Mouse (Mus musculus): Measurements from ENCODE around the gene Brd3.

The Brd3 gene

GRCm38 (mm10) chr2:27423596-27423995 lies 83.9 kb downstream of the Brd3 start:
- TF ChIP-seq CTCF (conservative IDR thresholded peaks at IDR 0.05; ENCODE audit: low read length) (no peak), NANOG (IDR thresholded peaks at IDR 0.05; ENCODE audit: borderline replicate concordance, low read length) (no peak), POU5F1 (IDR thresholded peaks at IDR 0.05; ENCODE audit: borderline replicate concordance, low read length) (no peak)
- Histone ChIP-seq H3K36me3 (ENCODE audit: insufficient read depth, low read length) (0 out of 2 replicates have a peak, but pooled peaks cover 10% of the 10 kb centered on the region), H3K27me3 (ENCODE audit: insufficient read depth, low read length) (peaks cover 29% of the 10 kb centered on the region), H3K4me1 (replicated peaks; ENCODE audit: low read depth, low read length) (peaks cover 63% of the 10 kb centered on the region), H3K9me3 (ENCODE audit: low read length) (no peaks in the 10 kb centered on the region), H3K4me3 (replicated peaks; ENCODE audit: low read length) (no peak overlapping the region)

DNA sequence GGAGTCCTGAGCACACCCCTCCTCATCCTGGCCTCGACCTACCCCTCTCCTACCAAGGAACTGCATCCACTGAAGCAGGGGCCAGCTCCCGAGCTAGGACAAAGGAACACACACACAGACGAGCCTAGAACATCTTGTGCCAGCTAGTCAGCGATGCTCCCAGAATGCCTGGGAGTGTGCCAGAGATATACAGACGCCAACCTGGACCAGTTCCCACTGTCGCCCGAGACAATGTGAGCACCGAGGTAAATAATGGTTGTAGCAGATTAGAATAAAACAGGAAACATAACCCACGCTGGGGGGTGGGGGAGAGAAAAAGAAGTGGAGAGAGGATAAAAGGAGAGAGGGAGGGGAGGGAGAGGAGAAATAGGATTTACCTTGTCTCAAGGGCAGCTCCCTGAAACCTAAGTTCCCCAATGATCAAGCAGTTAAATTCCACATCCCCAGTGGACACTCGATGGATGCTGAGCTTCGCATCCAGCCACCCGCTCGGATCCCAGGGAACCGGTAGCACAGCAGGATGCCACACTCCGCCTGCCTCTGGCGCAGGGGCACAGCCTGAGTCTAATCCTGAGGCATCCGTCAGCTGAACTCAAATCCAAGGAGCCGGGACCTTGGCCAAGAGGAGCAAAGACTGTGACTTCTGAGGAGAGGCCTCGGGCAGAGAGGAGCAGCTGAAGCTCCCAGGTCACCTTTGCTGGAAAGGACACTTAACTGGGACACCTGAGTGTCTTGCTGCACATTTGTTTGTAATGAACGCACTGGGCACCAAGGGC lies 86.0 kb downstream of the Brd3 start:
- Histone ChIP-seq H3K36me3 (ENCODE audit: insufficient read depth, low read length) (peaks cover 10% of the 10 kb centered on the region; the same call in 1 of the 2 replicates), H3K4me1 (replicated peaks; ENCODE audit: low read depth, low read length) (peaks cover 73% of the 10 kb centered on the region), H3K4me3 (replicated peaks; ENCODE audit: low read length) (no peak overlapping the region), H3K9me3 (ENCODE audit: low read length) (no peaks in the 10 kb centered on the region), H3K27me3 (ENCODE audit: insufficient read depth, low read length) (peaks cover 26% of the 10 kb centered on the region)
- TF ChIP-seq POU5F1 (IDR thresholded peaks at IDR 0.05; ENCODE audit: borderline replicate concordance, low read length) (no peak), NANOG (IDR thresholded peaks at IDR 0.05; ENCODE audit: borderline replicate concordance, low read length) (no peak), CTCF (conservative IDR thresholded peaks at IDR 0.05; ENCODE audit: low read length) (no peak)

- peaks cover 83% of the 10 kb centered on the region for H3K4me1 ChIP-seq (replicated peaks; ENCODE audit: low read depth, low read length)
- H3K4me3 ChIP-seq (replicated peaks; ENCODE audit: low read length): no peak overlapping the region
- H3K9me3 ChIP-seq (ENCODE audit: low read length): no peaks in the 10 kb centered on the region
- peaks cover 13% of the 10 kb centered on the region for H3K36me3 ChIP-seq (ENCODE audit: insufficient read depth, low read length)
- H3K27me3 ChIP-seq (ENCODE audit: insufficient read depth, low read length): peaks cover 4% of the 10 kb centered on the region; the same call in 1 of the 2 replicates
- TF ChIP-seq NANOG (IDR thresholded peaks at IDR 0.05; ENCODE audit: borderline replicate concordance, low read length) (no peak), CTCF (conservative IDR thresholded peaks at IDR 0.05; ENCODE audit: low read length) (no peak), POU5F1 (IDR thresholded peaks at IDR 0.05; ENCODE audit: borderline replicate concordance, low read length) (no peak)
Observed at GRCm38 (mm10) chr2:27418577-27419070, 88.8 kb downstream of the Brd3 start.

DNA sequence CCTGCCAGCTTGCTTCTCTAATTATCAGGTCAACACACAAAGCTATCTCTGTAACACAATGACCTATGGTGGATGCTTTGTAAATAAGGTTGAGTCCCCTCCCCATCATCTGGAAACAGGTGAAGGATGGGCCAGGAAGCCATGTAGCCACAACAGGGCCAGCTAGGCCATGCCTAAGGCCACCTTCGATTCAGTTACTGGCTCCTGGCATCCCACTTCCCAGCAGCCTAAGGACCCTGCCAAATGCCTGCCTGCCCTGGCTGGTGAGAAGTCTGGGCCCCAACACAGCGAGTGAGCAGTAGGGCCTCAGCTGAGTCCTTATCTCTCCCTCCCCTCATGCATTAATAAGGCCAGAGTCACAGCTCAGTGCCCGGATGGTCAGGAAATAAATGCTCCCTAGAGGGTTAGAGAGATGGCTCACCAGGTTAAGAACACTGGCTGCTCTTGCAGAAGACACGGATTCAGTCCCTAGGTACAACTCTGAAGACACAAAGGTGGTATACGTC lies 89.8 kb downstream of the Brd3 start:
- Histone ChIP-seq H3K27me3 (ENCODE audit: insufficient read depth, low read length) (no peaks in the 10 kb centered on the region), H3K4me1 (replicated peaks; ENCODE audit: low read depth, low read length) (peaks cover 90% of the 10 kb centered on the region), H3K9me3 (ENCODE audit: low read length) (no peaks in the 10 kb centered on the region), H3K36me3 (ENCODE audit: insufficient read depth, low read length) (peaks cover 8% of the 10 kb centered on the region), H3K4me3 (replicated peaks; ENCODE audit: low read length) (0 out of 2 replicates have a peak overlapping the region, but pooled peaks have one; percentile 29)
- TF ChIP-seq POU5F1 (IDR thresholded peaks at IDR 0.05; ENCODE audit: borderline replicate concordance, low read length): no peak
- no peak for TF ChIP-seq CTCF (conservative IDR thresholded peaks at IDR 0.05; ENCODE audit: low read length)
- TF ChIP-seq NANOG (IDR thresholded peaks at IDR 0.05; ENCODE audit: borderline replicate concordance, low read length): no peak

GRCm38 (mm10) chr2:27416425-27416824 lies 91.0 kb downstream of the Brd3 start:
- Histone ChIP-seq H3K27me3 (ENCODE audit: insufficient read depth, low read length) (no peaks in the 10 kb centered on the region), H3K36me3 (ENCODE audit: insufficient read depth, low read length) (peaks cover 4% of the 10 kb centered on the region), H3K4me1 (replicated peaks; ENCODE audit: low read depth, low read length) (peaks cover 96% of the 10 kb centered on the region), H3K4me3 (replicated peaks; ENCODE audit: low read length) (no peak overlapping the region), H3K9me3 (ENCODE audit: low read length) (no peaks in the 10 kb centered on the region)
- TF ChIP-seq NANOG (IDR thresholded peaks at IDR 0.05; ENCODE audit: borderline replicate concordance, low read length): no peak
- TF ChIP-seq CTCF (conservative IDR thresholded peaks at IDR 0.05; ENCODE audit: low read length): no peak
- TF ChIP-seq POU5F1 (IDR thresholded peaks at IDR 0.05; ENCODE audit: borderline replicate concordance, low read length): no peak

DNA sequence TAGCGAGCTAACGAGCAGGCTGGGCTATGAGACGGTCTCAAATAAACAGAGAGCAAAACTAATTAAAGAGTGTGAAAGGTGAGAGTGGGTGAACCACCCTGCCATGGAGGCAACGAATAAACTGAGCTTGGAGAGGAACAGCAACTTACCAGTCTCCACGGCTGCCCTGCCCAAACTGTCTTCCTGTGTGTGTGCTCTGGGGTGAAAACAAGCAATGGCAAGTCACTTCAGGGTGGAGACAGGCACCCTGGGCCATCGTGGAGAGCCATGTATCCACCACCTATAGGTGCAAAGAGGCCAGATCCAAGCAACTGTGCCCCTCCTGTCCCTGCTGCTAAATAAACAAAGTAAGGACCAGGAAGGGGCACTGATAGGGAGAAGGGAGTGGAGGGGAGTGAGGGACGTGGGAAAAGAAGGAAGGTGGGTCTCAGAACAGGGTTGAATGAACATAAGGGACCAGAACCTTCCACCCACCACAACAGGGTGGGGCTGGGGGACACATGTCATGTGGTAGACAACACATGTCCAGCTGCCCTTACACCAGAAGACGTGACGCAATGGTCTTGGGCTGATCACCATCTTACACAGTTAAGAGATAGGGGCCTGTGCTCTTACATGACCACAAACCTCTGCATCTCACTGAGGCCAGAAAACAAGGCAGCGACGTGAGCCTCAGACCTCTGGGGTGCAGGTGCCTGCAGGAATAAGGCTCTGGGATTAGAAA lies 92.2 kb downstream of the Brd3 start:
- TF ChIP-seq CTCF (conservative IDR thresholded peaks at IDR 0.05; ENCODE audit: low read length): no peak
- no peak for TF ChIP-seq POU5F1 (IDR thresholded peaks at IDR 0.05; ENCODE audit: borderline replicate concordance, low read length)
- no peak for TF ChIP-seq NANOG (IDR thresholded peaks at IDR 0.05; ENCODE audit: borderline replicate concordance, low read length)
- Histone ChIP-seq H3K36me3 (ENCODE audit: insufficient read depth, low read length) (peaks cover 4% of the 10 kb centered on the region), H3K4me3 (replicated peaks; ENCODE audit: low read length) (peak overlapping the region; percentile 45), H3K4me1 (replicated peaks; ENCODE audit: low read depth, low read length) (peaks cover 99% of the 10 kb centered on the region), H3K27me3 (ENCODE audit: insufficient read depth, low read length) (no peaks in the 10 kb centered on the region), H3K9me3 (ENCODE audit: low read length) (no peaks in the 10 kb centered on the region)

- Histone ChIP-seq H3K4me3 (replicated peaks; ENCODE audit: low read length) (peak overlapping the region; percentile 45), H3K9me3 (ENCODE audit: low read length) (no peaks in the 10 kb centered on the region), H3K27me3 (ENCODE audit: insufficient read depth, low read length) (no peaks in the 10 kb centered on the region), H3K4me1 (replicated peaks; ENCODE audit: low read depth, low read length) (peaks cover 97% of the 10 kb centered on the region), H3K36me3 (ENCODE audit: insufficient read depth, low read length) (peaks cover 4% of the 10 kb centered on the region)
- TF ChIP-seq POU5F1 (IDR thresholded peaks at IDR 0.05; ENCODE audit: borderline replicate concordance, low read length) (no peak), CTCF (conservative IDR thresholded peaks at IDR 0.05; ENCODE audit: low read length) (no peak)
Observed at GRCm38 (mm10) chr2:27413936-27414657, 93.4 kb downstream of the Brd3 start.

- TF ChIP-seq CTCF (conservative IDR thresholded peaks at IDR 0.05; ENCODE audit: low read length): no peak
- no peak for TF ChIP-seq NANOG (IDR thresholded peaks at IDR 0.05; ENCODE audit: borderline replicate concordance, low read length)
- H3K9me3 ChIP-seq (ENCODE audit: low read length): no peaks in the 10 kb centered on the region
- peak overlapping the region; percentile 45; the same call in 1 of the 2 replicates for H3K4me3 ChIP-seq (replicated peaks; ENCODE audit: low read length)
- peaks cover 93% of the 10 kb centered on the region for H3K4me1 ChIP-seq (replicated peaks; ENCODE audit: low read depth, low read length)
- peaks cover 4% of the 10 kb centered on the region for H3K36me3 ChIP-seq (ENCODE audit: insufficient read depth, low read length)
- H3K27me3 ChIP-seq (ENCODE audit: insufficient read depth, low read length): no peaks in the 10 kb centered on the region
Observed at GRCm38 (mm10) chr2:27413582-27413935, 93.9 kb downstream of the Brd3 start.

Measured in E14TG2a.4 (cell line).